Mouse (Mus musculus): ENCODE data around the gene Hexim1. TPM values are rescaled to one million over a fixed set of nuclear protein-coding genes. Genes with fewer than 3 reads are reported as not detected.

The Hexim1 gene
- polyA plus RNA-seq, 1 experiment: 24.3 TPM

- no peaks in the 10 kb centered on the region for H3K27me3 ChIP-seq (ENCODE audit: control insufficient read depth, insufficient read depth, insufficient read length)
- H3K36me3 ChIP-seq (ENCODE audit: control insufficient read depth, insufficient read depth): peaks cover 9% of the 10 kb centered on the region
These were observed 11.6 kb upstream of the Hexim1 start for GRCm38 (mm10) chr11:103104469-103104868.

GRCm38 (mm10) chr11:103105180-103105725 lies 10.8 kb upstream of the Hexim1 start:
- Histone ChIP-seq H3K79me3 (ENCODE audit: low read depth) (peaks cover 12% of the 10 kb centered on the region), H3K36me3 (ENCODE audit: control insufficient read depth, insufficient read depth) (peaks cover 1% of the 10 kb centered on the region), H3ac (ENCODE audit: control insufficient read depth, insufficient read length, low read depth) (no peak overlapping the region), H3K27me3 (ENCODE audit: control insufficient read depth, insufficient read depth, insufficient read length) (no peaks in the 10 kb centered on the region), H3K4me3 (ENCODE audit: insufficient read depth, poor library complexity, severe bottlenecking) (no peak overlapping the region), H3K79me2 (ENCODE audit: control insufficient read depth, insufficient read depth) (peaks cover 24% of the 10 kb centered on the region)
- TF ChIP-seq CEBPB (IDR thresholded peaks at IDR 0.05; ENCODE audit: low read depth) (no peak), MAX (IDR thresholded peaks at IDR 0.05) (no peak), MYOD1 (IDR thresholded peaks at IDR 0.05; ENCODE audit: control insufficient read depth, insufficient read length, low read depth) (no peak), MYOG (IDR thresholded peaks at IDR 0.05; ENCODE audit: control insufficient read depth, extremely low read depth, insufficient read length) (no peak), FOSL1 (IDR thresholded peaks at IDR 0.05; ENCODE audit: insufficient read depth, low read length, poor library complexity, severe bottlenecking) (no peak), CTCF (IDR thresholded peaks at IDR 0.05; ENCODE audit: control insufficient read depth, insufficient read depth, insufficient read length) (no peak), USF1 (IDR thresholded peaks at IDR 0.05; ENCODE audit: low read depth) (no peak)

More at GRCm38 (mm10) chr11:103104469-103104868, 11.6 kb upstream of the Hexim1 start:
- TF ChIP-seq FOSL1 (IDR thresholded peaks at IDR 0.05; ENCODE audit: insufficient read depth, low read length, poor library complexity, severe bottlenecking) (no peak), MAX (IDR thresholded peaks at IDR 0.05) (no peak), CTCF (IDR thresholded peaks at IDR 0.05; ENCODE audit: control insufficient read depth, insufficient read depth, insufficient read length) (no peak), MYOG (IDR thresholded peaks at IDR 0.05; ENCODE audit: control insufficient read depth, extremely low read depth, insufficient read length) (no peak), MYOD1 (IDR thresholded peaks at IDR 0.05; ENCODE audit: control insufficient read depth, insufficient read length, low read depth) (no peak), CEBPB (IDR thresholded peaks at IDR 0.05; ENCODE audit: low read depth) (no peak), USF1 (IDR thresholded peaks at IDR 0.05; ENCODE audit: low read depth) (no peak)
- Histone ChIP-seq H3K79me2 (ENCODE audit: control insufficient read depth, insufficient read depth) (peaks cover 32% of the 10 kb centered on the region), H3ac (ENCODE audit: control insufficient read depth, insufficient read length, low read depth) (no peak overlapping the region), H3K79me3 (ENCODE audit: low read depth) (peaks cover 17% of the 10 kb centered on the region), H3K4me3 (ENCODE audit: insufficient read depth, poor library complexity, severe bottlenecking) (no peak overlapping the region)

DNA sequence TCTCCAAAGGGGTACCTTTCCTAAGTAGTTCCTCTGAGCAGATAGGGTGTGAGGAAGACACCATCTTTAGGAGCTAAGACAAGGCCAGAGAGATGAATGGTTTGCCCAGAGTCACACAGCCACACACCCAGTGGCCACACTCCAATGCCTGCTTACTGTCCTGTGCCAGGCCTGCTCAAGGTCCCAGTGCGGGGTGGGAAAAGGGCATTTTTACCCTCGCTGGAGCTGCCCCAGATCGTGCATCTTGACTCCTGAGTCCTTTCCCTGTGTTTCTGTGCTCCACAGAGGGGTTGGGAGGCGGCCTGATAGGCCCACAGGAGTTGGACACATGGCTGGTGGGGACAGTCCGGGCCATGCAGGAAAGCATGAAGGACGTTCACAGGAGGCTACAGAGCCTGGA lies 10.2 kb upstream of the Hexim1 start:
- Histone ChIP-seq H3ac (ENCODE audit: control insufficient read depth, insufficient read length, low read depth) (no peak overlapping the region), H3K79me2 (ENCODE audit: control insufficient read depth, insufficient read depth) (peaks cover 19% of the 10 kb centered on the region), H3K4me3 (ENCODE audit: insufficient read depth, poor library complexity, severe bottlenecking) (no peak overlapping the region), H3K36me3 (ENCODE audit: control insufficient read depth, insufficient read depth) (no peaks in the 10 kb centered on the region), H3K79me3 (ENCODE audit: low read depth) (peaks cover 6% of the 10 kb centered on the region), H3K27me3 (ENCODE audit: control insufficient read depth, insufficient read depth, insufficient read length) (no peaks in the 10 kb centered on the region)
- TF ChIP-seq MYOG (IDR thresholded peaks at IDR 0.05; ENCODE audit: control insufficient read depth, extremely low read depth, insufficient read length) (no peak), CEBPB (IDR thresholded peaks at IDR 0.05; ENCODE audit: low read depth) (no peak)

- TF ChIP-seq USF1 (IDR thresholded peaks at IDR 0.05; ENCODE audit: low read depth): no peak
- no peak for TF ChIP-seq MYOG (IDR thresholded peaks at IDR 0.05; ENCODE audit: control insufficient read depth, extremely low read depth, insufficient read length)
- no peak for TF ChIP-seq CEBPB (IDR thresholded peaks at IDR 0.05; ENCODE audit: low read depth)
- TF ChIP-seq MYOD1 (IDR thresholded peaks at IDR 0.05; ENCODE audit: control insufficient read depth, insufficient read length, low read depth): no peak
- TF ChIP-seq MAX (IDR thresholded peaks at IDR 0.05): no peak
- TF ChIP-seq FOSL1 (IDR thresholded peaks at IDR 0.05; ENCODE audit: insufficient read depth, low read length, poor library complexity, severe bottlenecking): no peak
- no peak overlapping the region for H3K4me3 ChIP-seq (ENCODE audit: insufficient read depth, poor library complexity, severe bottlenecking)
- H3K27me3 ChIP-seq (ENCODE audit: control insufficient read depth, insufficient read depth, insufficient read length): no peaks in the 10 kb centered on the region
- H3K79me3 ChIP-seq (ENCODE audit: low read depth): peaks cover under 1% of the 10 kb centered on the region
- H3K79me2 ChIP-seq (ENCODE audit: control insufficient read depth, insufficient read depth): peaks cover 13% of the 10 kb centered on the region
- no peak overlapping the region for H3ac ChIP-seq (ENCODE audit: control insufficient read depth, insufficient read length, low read depth)
- no peaks in the 10 kb centered on the region for H3K36me3 ChIP-seq (ENCODE audit: control insufficient read depth, insufficient read depth)
These were observed 9.6 kb upstream of the Hexim1 start for GRCm38 (mm10) chr11:103106386-103106785.

GRCm38 (mm10) chr11:103111301-103111700 lies 4.7 kb upstream of the Hexim1 start:
- H3ac ChIP-seq (ENCODE audit: control insufficient read depth, insufficient read length, low read depth): no peak overlapping the region
- no peak overlapping the region for H3K4me3 ChIP-seq (ENCODE audit: insufficient read depth, poor library complexity, severe bottlenecking)
- H3K79me3 ChIP-seq (ENCODE audit: low read depth): no peaks in the 10 kb centered on the region
- H3K27me3 ChIP-seq (ENCODE audit: control insufficient read depth, insufficient read depth, insufficient read length): no peaks in the 10 kb centered on the region
- TF ChIP-seq MAX (IDR thresholded peaks at IDR 0.05) (no peak), USF1 (IDR thresholded peaks at IDR 0.05; ENCODE audit: low read depth) (no peak), CEBPB (IDR thresholded peaks at IDR 0.05; ENCODE audit: low read depth) (no peak), MYOD1 (IDR thresholded peaks at IDR 0.05; ENCODE audit: control insufficient read depth, insufficient read length, low read depth) (no peak), MYOG (IDR thresholded peaks at IDR 0.05; ENCODE audit: control insufficient read depth, extremely low read depth, insufficient read length) (no peak), CTCF (IDR thresholded peaks at IDR 0.05; ENCODE audit: control insufficient read depth, insufficient read depth, insufficient read length) (no peak), FOSL1 (IDR thresholded peaks at IDR 0.05; ENCODE audit: insufficient read depth, low read length, poor library complexity, severe bottlenecking) (no peak)
- peaks cover 8% of the 10 kb centered on the region for H3K36me3 ChIP-seq (ENCODE audit: control insufficient read depth, insufficient read depth)
- peaks cover 13% of the 10 kb centered on the region for H3K79me2 ChIP-seq (ENCODE audit: control insufficient read depth, insufficient read depth)

All from C2C12 (cell line).